Mouse (Mus musculus) small intestine, adult 2 months (tissue): ENCODE results near the gene Esrra. TPM values are rescaled to one million over a fixed set of nuclear protein-coding genes. Genes with fewer than 3 reads are reported as not detected.
A peak's percentile ranks its signal among the peaks of the same experiment; 100 is the strongest.
"Not testable (repeated sequence)": the region's sequence is repeated elsewhere in the genome, so short reads cannot be mapped to it uniquely, and the experiment has no call there.

Experiments
- H3K27ac ChIP-seq: fragments of 200-500 bp; 2 replicates; pipeline ENCODE4 v1.5.1; 2012; ENCODE audit warnings: low read depth, low read length, control low read depth, inconsistent platforms; ENCODE audit not compliant: insufficient read depth
- H3K27me3 ChIP-seq: fragments of 200-500 bp; 2 replicates; pipeline ENCODE4 v1.6.1; 2012; ENCODE audit warnings: mild to moderate bottlenecking, moderate library complexity, low read length, inconsistent platforms; ENCODE audit not compliant: control insufficient read depth, insufficient read depth
- H3K36me3 ChIP-seq: fragments of 200-500 bp; 2 replicates; pipeline ENCODE4 v1.6.1; 2012; ENCODE audit warnings: mild to moderate bottlenecking, low read length, control low read depth, inconsistent platforms; ENCODE audit not compliant: control insufficient read depth, insufficient read depth
- H3K4me1 ChIP-seq: fragments of 200-500 bp; 2 replicates; pipeline ENCODE4 v1.6.1; 2012; ENCODE audit warnings: low read length, inconsistent platforms, mixed read lengths; ENCODE audit not compliant: control insufficient read depth, insufficient read depth, insufficient read length
- H3K4me3 ChIP-seq: fragments of 200-500 bp; 2 replicates; pipeline ENCODE4 v1.5.1; 2012; ENCODE audit warnings: low read depth, mild to moderate bottlenecking, control low read depth, inconsistent platforms, low read length, moderate library complexity
- CTCF ChIP-seq: fragments of 200-500 bp; IDR thresholded peaks from 2 replicates; pipeline ENCODE4 v1.5.1; 2012; ENCODE audit warnings: low read depth, mild to moderate bottlenecking, control low read depth, inconsistent platforms, low read length, moderate library complexity, mixed read lengths; ENCODE audit not compliant: insufficient replicate concordance, insufficient read length; ENCODE audit errors: extremely low read depth
- POLR2A ChIP-seq: fragments of 200-500 bp; IDR thresholded peaks from 2 replicates; pipeline ENCODE4 v1.6.1; 2012; ENCODE audit warnings: low read depth, mild to moderate bottlenecking, control low read depth, inconsistent platforms, low read length, moderate library complexity
- WGBS: fragments of 180-500 bp; shearing (Covaris S2); methylation state at CpG from one replicate; pipeline ENCODE4 v1.1.7; 2018; 5-methylcytosine and 5-hydroxymethylcytosine counted together
- polyA plus RNA-seq: library from polyadenylated mRNA; depleted of rRNA; stranded (reverse); fragments of >200 nt; gene quantifications from 2 replicates; pipeline ENCODE4 v1.2.3, GENCODE M21; 2012

Gene Esrra
- polyA plus RNA-seq, 1 experiment: 346 TPM

DNA sequence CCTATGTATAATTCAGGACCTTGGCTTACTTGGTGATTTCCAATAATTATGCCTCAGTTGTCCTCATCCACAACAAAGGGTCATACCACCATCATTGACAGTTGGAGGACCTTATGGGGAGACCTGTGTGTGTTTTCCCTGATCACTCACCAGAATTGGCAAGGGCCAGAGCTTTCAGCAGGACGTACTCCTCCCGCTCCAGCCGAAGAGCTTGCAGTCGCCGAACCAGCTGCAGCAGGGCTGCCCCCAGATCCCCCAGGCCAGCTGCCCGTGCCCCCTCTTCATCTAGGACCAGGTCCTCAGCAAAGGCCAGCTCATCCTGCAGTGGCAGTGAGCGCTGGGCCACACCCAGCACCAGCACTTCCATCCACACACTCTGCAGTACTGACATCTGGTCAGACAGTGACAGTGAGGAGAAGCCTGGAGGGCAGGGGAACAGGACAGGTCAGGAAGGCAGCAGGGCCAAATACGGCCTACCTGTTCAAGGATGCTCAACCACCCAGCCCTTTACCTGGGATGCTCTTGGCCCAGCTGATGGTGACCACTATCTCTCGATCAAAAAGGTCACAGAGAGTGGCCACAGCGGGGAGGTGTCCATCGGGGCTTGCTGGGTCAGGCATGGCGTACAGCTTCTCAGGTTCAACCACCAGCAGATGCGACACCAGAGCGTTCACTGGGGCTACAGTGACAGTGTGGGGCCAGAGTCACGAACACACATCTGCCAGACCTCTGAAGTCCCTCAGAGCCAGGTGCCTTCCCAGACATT, 9.2 kb downstream of the Esrra start:
- WGBS: 89% methylated on average over 15 of the region's 15 CpGs
- Histone ChIP-seq H3K4me3 (no peak overlapping the region), H3K27ac (no peak overlapping the region), H3K27me3 (no peaks in the 10 kb centered on the region), H3K36me3 (peaks cover 47% of the 10 kb centered on the region), H3K4me1 (peaks cover 4% of the 10 kb centered on the region)
- TF ChIP-seq CTCF (no peak), POLR2A (no peak)

GRCm38 (mm10) chr19:6911101-6912074, 10.2 kb downstream of the Esrra start:
- Histone ChIP-seq H3K27me3 (no peaks in the 10 kb centered on the region), H3K36me3 (peaks cover 53% of the 10 kb centered on the region), H3K27ac (no peak overlapping the region), H3K4me1 (peaks cover 3% of the 10 kb centered on the region), H3K4me3 (no peak overlapping the region)
- no peak for TF ChIP-seq CTCF
- no peak for TF ChIP-seq POLR2A
- 82% methylated on average over 19 of the region's 19 CpGs for WGBS

DNA sequence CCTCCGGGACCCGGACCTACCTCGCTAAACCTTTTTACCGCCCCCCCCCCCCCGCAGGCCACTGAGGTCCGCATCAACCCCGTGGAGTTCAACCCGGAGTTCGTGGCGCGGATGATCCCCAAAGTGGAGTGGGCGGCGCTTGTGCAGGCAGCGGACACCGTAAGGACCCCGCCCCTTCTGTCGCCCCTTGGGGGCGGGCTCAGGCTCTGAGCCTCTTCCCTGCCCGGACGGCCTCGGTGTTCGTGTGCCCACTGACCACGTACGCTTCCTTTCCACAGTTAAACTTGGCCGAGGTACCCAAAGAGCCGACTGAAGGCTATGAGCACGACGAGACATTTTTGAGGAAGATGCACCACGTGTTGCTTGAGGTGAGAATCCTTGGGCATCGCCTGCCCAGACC, 11.3 kb downstream of the Esrra start:
- Histone ChIP-seq H3K27ac (peak overlapping the region; percentile 97), H3K36me3 (peaks cover 58% of the 10 kb centered on the region), H3K4me3 (peak overlapping the region; percentile 65)
- not testable (repeated sequence) for H3K27me3 ChIP-seq, H3K4me1 ChIP-seq
- under 1% methylated on average over 30 of the region's 30 CpGs for WGBS

DNA sequence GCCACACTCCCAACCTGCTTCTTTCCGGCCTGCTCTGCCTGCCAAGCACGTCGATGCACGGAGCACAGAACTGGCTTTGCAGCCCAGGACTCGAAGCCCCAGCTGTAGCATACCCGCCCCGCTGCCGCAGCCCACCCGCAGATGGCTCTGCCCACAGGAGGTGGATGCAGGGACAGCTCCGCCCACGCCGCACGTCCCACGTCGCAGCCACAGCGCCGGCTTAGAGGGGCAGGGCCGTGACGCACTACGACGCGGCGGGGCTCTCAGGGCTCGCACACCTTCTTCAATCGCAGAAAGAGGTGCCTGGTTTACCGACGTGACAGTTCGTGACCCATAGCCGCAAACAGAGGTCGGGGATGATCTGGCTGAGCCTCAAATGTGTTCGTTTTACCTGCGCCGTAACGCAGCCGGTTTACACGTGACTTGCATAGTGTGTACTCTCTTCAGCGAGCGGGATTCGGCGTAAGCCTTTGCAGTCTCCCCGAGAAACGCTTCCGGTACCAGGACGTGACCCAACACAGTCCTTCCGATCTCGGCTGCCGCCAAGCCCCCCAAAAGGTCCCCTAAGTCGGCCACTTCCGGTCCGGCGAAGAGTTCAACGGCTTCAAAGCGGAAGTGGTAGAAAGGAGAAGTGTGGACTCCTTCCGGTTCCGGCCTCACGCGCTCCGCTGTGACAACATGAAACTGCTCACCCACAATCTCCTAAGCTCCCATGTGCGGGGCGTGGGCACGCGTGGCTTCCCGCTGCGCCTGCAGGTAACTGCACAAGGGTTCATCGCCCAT, 11.9 kb downstream of the Esrra start, which contains the start of the genes Trmt112 and Prdx5:
TSS of gene Trmt112 (plus strand) at position 192 of the 783 bp plus-strand sequence.
TSS of gene Prdx5 (minus strand) at position 600 of the 783 bp plus-strand sequence.
- Histone ChIP-seq H3K27ac (peak within 1 kb of the TSS; percentile 97), H3K4me1 (peaks cover 2% of the 10 kb centered on the region), H3K4me3 (peak within 1 kb of the TSS; percentile 65), H3K36me3 (peaks cover 60% of the 10 kb centered on the region), H3K27me3 (no peaks in the 10 kb centered on the region)
- WGBS: under 1% methylated on average over 65 of the region's 65 CpGs
- TF ChIP-seq CTCF (peak; percentile 10; the same call in 1 of the 2 replicates), POLR2A (peak; percentile 77)

- Histone ChIP-seq H3K4me1 (peaks cover 2% of the 10 kb centered on the region), H3K4me3 (peak overlapping the region; percentile 65), H3K27me3 (no peaks in the 10 kb centered on the region), H3K36me3 (peaks cover 57% of the 10 kb centered on the region), H3K27ac (peak overlapping the region; percentile 97)
- 1% methylated on average over 11 of the region's 11 CpGs for WGBS
- TF ChIP-seq POLR2A: no peak
- no peak for TF ChIP-seq CTCF
These were observed 12.6 kb downstream of the Esrra start for GRCm38 (mm10) chr19:6909021-6909420.

- no peaks in the 10 kb centered on the region for H3K27me3 ChIP-seq
- no peak for TF ChIP-seq CTCF
- TF ChIP-seq POLR2A: no peak
- H3K27ac ChIP-seq: peak overlapping the region; percentile 19; the same call in 1 of the 2 replicates
- peaks cover 47% of the 10 kb centered on the region for H3K36me3 ChIP-seq
- WGBS: 76% methylated on average over 7 of the region's 7 CpGs
- H3K4me1 ChIP-seq: peaks cover 2% of the 10 kb centered on the region
- H3K4me3 ChIP-seq: peak overlapping the region; percentile 65
These were observed 13.6 kb downstream of the Esrra start for GRCm38 (mm10) chr19:6907811-6908540.
